Mouse (Mus musculus) heart, adult 2 months (tissue): ENCODE measurements around the gene Sgk1.

Experiments
- CTCF ChIP-seq: fragments of 200-600 bp; IDR thresholded peaks from 2 replicates; pipeline ENCODE4 v1.8.1; 2022; ENCODE audit warnings: antibody characterized with exemption, mild to moderate bottlenecking, moderate library complexity
- EP300 ChIP-seq: fragments of 200-500 bp; IDR thresholded peaks from 2 replicates; pipeline ENCODE4 v1.6.1; 2011; ENCODE audit warnings: low read depth, low read length, control low read depth; ENCODE audit not compliant: insufficient read depth
- POLR2A ChIP-seq: fragments of 200-500 bp; IDR thresholded peaks from 2 replicates; pipeline ENCODE4 v1.6.1; 2011; ENCODE audit warnings: mild to moderate bottlenecking, low read depth, low read length, control low read depth; ENCODE audit not compliant: insufficient read depth

GRCm38 (mm10) chr10:22018618-22019017, 136.6 kb downstream of the Sgk1 start:
- no peak for TF ChIP-seq EP300
- peak; percentile 54 for TF ChIP-seq CTCF
- TF ChIP-seq POLR2A, result no peak
